Mouse (Mus musculus) gastrocnemius, postnatal 25 days (tissue): ENCODE data around the gene Cbr3. TPM values are rescaled to one million over a fixed set of nuclear protein-coding genes. Genes with fewer than 3 reads are reported as not detected.
"Not testable (repeated sequence)": the region's sequence is repeated elsewhere in the genome, so short reads cannot be mapped to it uniquely, and the experiment has no call there.

Experiments used
- DNase-seq: peaks from one replicate; pipeline ENCODE4 v3.0.0; 2022
- long read RNA-seq, 2 experiments: library from polyadenylated mRNA; stranded (forward); transcript quantifications; one replicate each; pipeline ENCODE4 v2.0.0; 2021
- total RNA-seq, 2 experiments: library from RNA; stranded (reverse); gene quantifications; 1 replicate in 1 of 2; 2 replicates in 1 of 2; pipeline ENCODE4 v1.2.3; 2021

The Cbr3 gene
- total RNA-seq = 1 to 10 TPM; 1.8 to 2.4 TPM
- long read RNA-seq, experiment 1 = 0 reads
- long read RNA-seq, experiment 2, partial matches to known transcripts = 0 of 2 reads
- long read RNA-seq, experiment 2, other reads (novel, unspliced or antisense) = 0 of 2 reads

GRCm38 (mm10) chr16:93682689-93683507, at the start of gene Cbr3:
Cbr3 (plus strand) TSS chr16:93683215.
- DNase-seq = peak; percentile 74

DNA sequence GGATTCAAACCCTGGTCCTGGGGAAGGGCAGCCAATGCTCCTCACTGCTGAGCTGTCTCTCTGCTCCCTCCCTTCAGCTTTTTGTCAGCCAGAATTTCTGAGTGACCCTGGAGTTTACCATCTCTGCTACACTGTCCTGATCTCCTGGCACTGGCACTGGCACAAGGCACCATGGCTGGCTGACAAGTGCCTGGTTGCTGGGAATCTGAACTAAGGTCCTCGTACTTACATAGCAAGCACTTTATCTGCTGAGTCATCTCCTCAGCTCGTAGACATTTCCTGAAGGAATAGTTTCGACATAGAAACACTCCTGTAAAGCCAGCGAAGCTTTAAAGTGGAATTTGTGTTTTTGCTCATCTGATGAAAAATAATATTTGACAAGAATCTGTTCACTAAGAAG, 39.0 kb upstream of the Cbr3 start:
- DNase-seq = peak; percentile 7

DNA sequence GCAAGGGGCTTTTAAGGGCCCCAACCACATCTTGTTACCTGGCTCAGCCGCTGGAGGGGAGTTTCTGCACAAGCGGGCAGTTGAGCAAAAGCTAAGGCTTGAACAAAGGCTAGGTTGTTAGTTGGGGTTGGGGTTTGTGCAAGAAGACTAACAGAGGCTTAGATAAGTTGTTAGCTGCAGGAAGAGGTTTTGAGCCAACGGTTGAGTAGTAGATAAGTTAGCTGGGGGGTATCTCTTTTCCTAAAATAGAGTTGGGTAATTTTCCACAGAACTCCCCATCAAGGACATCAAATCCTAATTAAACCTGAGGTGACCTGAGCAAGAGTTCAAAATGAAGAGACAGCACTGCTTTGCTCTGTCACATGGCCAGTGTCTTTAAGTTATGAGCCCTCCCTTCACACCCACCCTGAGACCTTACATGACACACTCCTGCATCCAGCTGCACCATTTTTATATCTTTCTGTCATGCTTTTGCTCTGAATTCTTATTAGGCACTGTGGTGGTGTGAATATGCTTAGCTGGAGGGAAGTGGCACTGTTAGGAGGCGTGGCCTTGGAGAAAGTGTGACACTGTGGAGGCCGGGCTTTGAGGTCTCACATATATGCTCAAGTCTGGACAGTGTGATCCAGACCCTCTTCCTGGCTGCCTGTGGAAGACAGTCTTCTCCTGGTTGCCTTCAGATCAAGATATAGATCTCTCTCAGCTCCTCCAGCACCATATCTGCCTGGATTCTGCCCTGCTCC, 34.4 kb upstream of the Cbr3 start:
- no peak for DNase-seq

- no peak for DNase-seq
These were observed 15.0 kb upstream of the Cbr3 start for GRCm38 (mm10) chr16:93667976-93668375.

GRCm38 (mm10) chr16:93669521-93669920, 13.5 kb upstream of the Cbr3 start:
- no peak for DNase-seq

GRCm38 (mm10) chr16:93670466-93670865, 12.5 kb upstream of the Cbr3 start:
- DNase-seq = not testable (repeated sequence)

DNA sequence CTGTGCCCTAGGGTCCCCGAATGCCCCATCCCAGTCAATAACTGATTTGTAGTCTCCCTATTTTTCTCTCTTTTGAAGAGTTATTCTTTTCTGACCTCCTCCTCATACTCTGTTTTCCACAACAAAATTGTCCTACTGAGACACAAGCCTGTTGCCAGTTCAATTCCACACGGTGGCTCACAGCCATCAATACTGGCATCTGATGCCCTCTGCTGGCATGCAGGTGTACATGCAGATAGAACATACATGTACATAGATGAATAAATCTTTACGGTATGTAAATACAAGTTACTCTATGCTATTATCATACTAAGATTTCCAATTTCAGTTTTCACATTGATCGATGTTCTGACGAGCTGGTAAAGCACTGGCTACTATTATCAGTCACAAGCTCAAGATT, 12.0 kb upstream of the Cbr3 start:
- DNase-seq = no peak

DNA sequence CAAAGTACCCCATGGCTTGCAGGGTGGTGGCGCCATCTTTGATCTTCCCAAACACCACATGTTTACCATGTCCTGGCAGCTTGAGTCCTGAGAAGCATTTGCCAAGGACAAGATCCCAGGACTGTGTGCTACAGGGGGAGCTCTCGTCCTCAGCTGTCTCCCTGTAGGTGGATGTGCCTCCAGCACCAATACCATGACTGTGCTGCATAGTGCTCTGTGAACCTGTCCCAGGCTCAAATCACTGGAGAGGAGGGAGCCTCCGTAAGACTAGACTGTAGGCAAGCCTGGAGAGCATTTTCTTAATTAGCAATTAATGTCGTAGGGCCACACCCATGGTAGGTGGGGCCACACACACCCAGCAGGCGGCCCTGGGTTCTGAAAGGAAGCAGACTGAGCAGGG, 6.6 kb upstream of the Cbr3 start:
- DNase-seq = no peak

- DNase-seq = no peak
These were observed 4.8 kb upstream of the Cbr3 start for GRCm38 (mm10) chr16:93678206-93678605.

GRCm38 (mm10) chr16:93679165-93679564, 3.9 kb upstream of the Cbr3 start:
- DNase-seq = no peak

- no peak for DNase-seq
These were observed 793 bp upstream of the Cbr3 start for GRCm38 (mm10) chr16:93682156-93682688.

GRCm38 (mm10) chr16:93683508-93684236, 657 bp downstream of the Cbr3 start:
- DNase-seq = peak; percentile 40

- no peak for DNase-seq
These were observed 1.4 kb downstream of the Cbr3 start for GRCm38 (mm10) chr16:93684441-93684840.

GRCm38 (mm10) chr16:93685783-93686182, 2.8 kb downstream of the Cbr3 start:
- not testable (repeated sequence) for DNase-seq

- no peak for DNase-seq
These were observed 3.4 kb downstream of the Cbr3 start for GRCm38 (mm10) chr16:93686421-93686820.

DNA sequence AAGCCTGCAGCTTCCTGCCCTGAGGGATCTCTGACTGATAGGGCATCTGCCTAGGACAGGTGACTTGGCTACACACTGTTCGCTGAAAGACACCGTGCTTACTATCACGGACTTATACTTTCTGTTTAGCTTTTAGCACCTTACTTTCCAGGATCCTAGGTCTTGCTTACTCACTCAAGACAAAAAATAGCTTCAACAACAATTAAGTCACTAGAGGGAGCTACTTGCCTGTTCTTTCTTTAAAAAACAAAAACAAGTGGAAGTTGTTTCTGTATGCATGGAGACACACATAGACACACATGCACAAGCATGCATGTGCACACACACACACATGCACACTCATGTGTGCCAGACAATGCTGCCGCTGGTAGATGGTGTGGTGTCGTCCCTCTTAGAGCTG, 3.9 kb downstream of the Cbr3 start:
- no peak for DNase-seq

DNA sequence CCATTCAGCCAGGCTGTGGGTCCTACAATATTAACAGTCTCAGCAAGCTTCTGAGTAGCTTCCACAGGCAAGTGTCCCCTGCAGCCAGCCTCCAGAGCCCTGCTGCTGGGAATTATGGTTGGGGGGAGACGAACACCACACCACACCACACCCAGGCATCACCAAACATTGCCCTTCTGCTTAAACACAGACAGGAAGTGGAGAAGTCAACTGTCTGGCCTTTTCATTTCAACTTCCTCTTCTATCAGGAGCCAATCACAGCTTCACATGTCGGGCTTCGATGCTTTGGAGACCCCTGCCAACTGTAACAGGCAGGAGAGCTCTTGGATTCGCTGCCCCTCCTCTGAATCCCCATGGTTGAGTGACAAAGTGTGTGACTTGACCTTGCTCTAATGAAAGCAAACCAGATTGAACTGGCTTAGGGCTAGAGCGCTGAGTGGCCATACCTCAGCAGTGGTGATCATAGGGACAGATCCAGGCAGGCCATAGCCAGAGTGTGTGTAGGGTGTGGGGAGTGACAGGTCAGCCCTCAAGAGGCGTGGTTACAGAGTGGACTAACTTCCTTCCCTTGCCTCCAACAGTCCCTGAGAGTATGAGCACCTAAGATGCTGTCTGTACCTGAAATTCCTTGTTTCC, 8.3 kb downstream of the Cbr3 start:
- DNase-seq = no peak

DNA sequence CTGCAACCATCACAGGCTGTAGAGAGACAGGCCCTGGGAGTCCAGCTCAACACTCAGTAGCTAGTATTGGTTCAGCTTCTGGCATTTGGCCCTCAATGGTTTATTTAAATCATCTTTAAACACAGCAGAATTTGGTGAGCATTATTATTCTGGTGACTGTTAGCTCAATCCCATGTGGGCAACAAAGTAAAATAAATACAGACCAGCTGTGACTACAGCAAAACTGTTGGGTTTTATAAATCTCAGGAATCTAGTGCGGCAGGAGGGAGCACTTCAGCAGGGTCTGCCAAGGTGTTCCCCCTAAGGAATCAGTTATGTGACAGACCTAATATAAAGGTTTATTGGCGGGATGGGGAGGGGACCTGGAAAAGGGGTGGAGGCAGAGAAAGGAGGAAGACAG, 9.7 kb downstream of the Cbr3 start:
- DNase-seq = no peak

DNA sequence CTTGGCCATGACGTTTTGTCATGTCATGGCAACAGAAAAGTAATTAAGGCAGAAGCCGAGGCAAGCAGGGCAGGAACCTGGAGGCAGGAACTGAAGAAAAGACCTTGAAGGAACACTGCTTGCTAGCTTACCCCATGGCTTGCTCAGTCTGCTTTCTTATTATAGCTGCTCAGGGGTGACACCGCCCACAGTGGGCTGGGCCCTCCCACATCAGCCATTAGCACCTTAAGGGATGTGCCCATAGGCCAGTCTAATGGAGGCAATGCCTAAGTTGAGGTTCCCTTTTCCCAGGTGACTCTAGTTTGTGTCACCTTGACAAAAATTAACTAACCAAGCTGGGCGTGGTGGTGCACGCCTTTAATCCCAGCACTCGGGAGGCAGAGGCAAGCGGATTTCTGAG, 24.1 kb downstream of the Cbr3 start:
- DNase-seq = no peak

DNA sequence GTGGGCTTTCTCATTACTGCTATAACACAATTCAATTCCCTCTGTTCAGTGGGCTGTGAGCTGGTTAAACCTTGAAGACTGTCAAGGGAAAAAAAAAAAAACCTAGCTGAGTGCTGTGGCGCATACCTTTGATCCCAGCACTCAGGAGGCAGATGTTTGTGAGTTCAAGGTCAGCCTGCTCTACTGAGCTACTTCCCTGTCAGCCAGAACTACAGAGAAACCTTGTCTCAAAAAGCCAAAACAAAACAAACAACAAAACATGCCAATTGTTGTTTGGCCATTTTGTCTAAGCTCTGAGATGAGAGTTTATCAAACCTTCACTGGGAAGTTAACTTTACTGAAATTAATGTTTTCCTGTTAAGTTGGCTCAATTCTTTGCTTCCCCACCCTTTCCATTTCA, 26.2 kb downstream of the Cbr3 start:
- DNase-seq = no peak

DNA sequence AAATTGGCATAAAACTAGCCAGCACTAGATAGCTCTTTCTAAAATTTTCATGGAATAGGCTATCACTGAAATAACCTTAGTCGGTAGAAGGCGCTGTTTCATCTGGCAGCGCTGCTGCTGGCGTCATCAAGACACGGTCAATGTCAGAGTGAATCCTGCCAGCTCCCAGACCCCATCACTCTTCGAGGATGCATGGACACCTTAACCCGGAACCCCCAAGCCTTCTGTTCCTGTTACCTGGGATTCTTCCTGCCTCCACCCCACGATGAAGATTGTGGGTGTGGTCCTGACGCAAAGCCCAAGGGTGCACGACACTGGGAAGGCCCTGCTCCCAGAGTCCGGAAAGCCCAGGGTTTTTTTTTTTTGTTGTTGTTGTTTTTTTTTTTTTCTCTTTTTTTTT, 27.9 kb downstream of the Cbr3 start:
- DNase-seq = peak; percentile 66
